Mouse (Mus musculus) embryo, embryonic 9.5 days (tissue): ENCODE results near the gene Actl6b.
"Not testable (repeated sequence)": the region's sequence is repeated elsewhere in the genome, so short reads cannot be mapped to it uniquely, and the experiment has no call there.

Experiments used
- DNase-seq: peaks from one replicate; pipeline ENCODE4 v3.0.0-alpha.2; 2017; ENCODE audit errors: extremely low spot score

The Actl6b gene

DNA sequence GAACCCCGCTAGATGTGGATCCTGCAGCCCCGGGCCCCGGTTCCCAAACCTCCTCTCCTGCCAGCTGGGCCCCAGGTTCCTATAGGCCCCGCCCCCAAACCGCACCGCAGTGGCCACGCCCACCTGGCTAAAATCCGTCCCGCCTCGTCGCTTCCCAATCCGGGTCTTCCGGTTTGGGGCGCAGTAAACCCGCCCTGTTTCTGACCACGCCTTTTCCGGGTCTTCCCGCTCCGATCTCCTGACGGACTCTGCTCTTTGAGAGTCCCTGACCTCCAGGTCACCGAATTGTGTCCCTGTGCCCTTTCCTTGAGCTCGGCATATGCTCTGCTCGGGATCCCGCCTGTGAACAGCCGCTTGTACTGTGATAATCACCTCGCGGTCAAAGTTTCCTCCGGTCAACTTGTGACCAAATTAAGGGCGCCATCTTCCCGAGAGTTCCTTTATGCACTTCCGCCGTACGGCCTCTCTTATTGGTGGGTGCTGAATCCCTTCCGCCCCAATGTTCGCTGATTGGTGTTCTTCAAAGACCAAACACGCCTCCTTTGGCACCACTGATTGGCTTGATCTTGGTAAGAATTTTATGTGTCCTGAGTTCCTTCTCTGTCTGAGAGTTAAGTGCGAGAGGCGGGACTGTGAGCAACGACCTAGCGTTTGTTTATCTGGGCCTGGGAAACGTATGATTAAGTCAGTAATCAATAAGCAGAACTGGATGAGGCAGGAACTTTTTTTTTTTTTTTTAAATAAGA lies 47.5 kb downstream of the Actl6b start, which contains the start of gene Mospd3:
Mospd3 (minus strand) TSS at position 440 of the 746 bp plus-strand sequence.
- DNase-seq, result peak; percentile 97

- DNase-seq, result no peak
Measured at GRCm38 (mm10) chr5:137601365-137601729, 48.0 kb downstream of the Actl6b start.

- DNase-seq, result no peak
Measured at GRCm38 (mm10) chr5:137607860-137608653, 54.7 kb downstream of the Actl6b start.

DNA sequence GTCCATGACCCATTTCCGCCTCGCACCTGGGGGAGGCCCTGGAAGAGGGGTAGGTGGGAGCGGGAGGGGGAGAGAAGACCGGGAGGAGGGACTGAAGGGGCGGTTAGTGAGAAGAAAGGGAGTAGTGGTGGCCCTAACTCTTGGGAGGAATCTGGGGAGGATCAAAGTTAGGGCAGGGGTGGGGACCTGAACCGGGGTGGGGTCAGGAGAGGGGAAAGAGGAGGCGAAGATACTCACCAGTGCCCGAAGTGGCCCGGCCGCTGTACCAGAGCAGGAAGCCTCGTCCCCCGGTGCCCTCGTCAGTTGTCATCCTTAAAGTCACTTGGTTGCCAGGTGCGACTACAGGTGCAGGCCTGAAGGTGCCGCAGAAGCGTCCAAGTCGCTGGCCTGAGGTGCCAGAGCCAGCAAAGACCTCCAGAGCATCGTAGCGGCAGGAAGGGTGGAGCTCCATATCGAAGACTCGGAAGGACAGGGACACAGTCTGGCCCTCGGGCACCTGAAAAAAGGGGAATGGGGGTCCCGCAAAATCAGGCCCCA lies 55.4 kb downstream of the Actl6b start:
- no peak for DNase-seq

DNA sequence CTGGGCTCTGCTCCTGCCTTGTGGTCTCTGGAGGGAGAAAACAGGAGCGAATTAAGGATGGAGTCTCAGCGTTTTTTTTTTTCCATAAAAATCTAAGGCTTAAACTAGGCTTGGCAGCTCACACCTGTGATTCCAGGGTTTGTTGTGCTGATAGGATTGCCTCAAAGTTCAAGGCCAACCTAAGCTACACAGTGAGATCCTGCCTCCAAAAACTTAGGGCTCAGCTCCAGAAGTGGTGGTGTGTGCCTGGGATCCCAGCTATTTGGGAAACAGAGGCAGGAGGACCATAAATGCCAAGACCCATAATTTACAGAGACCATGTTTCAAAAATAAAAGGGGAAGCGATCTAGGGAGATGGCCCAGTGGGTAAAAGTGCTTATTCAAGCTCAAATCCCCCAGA lies 56.0 kb downstream of the Actl6b start:
- DNase-seq, result no peak

DNA sequence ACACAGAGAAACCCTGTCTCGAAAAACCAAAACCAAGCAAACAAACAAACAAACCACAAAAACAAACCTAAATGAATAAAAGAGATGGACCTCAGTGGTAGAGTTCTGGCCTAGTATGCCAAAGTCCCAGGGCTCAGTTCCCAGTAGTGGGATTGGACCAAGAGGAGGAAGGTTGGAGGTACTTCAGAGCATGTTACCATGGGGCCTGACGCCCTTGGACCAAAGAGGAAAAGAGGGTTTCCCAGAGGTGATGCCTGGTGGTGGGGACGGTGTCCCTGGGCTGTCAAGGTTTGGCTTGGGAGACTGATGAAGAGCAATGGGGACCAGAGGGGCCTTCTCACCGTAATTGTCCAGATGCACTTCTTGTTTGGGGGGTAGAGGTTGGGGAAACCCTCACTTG lies 56.7 kb downstream of the Actl6b start:
- DNase-seq, result no peak

GRCm38 (mm10) chr5:137610548-137611244 lies 57.4 kb downstream of the Actl6b start:
- DNase-seq, result peak; percentile 87

DNA sequence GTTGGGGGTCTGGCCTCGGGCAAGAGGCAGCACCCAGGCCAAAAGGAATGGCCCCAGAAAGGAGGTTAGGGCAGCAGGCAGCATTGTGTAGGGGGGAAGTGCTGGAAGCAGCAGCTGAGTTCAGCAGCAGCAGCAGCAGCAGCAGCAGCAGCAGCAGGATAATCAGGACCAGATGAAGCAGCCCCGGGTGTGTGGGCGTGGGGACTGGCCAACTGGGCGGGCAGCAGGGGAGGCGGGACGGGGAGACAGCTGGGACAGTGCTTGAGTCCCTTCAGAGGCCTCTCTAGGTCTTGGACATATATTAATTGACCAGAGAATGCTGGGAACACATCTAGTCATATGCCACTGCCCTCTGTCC lies 57.9 kb downstream of the Actl6b start:
- DNase-seq, result peak; percentile 82

DNA sequence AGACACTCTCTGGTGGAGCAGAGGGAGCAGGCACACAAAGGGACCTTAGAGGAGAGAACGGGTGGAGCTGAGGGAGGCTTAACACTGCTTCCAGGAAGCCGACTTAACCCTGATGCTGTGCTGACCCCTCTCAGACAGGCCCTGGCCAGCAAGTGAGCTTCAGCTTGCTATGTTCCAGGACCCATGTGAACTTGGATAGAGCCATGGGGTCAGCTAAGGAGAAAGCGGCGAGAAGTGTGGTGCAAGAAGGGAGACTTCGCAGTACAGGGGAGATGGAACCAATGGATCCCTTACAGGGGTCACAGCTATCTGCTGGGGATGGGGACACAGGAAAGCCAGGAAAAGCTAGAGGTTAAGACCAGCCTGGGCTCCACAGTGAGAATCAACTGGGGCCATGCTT lies 59.8 kb downstream of the Actl6b start:
- DNase-seq, result no peak

- no peak for DNase-seq
Measured at GRCm38 (mm10) chr5:137613550-137613949, 60.2 kb downstream of the Actl6b start, which contains the start of gene Pcolce. TSS of gene Pcolce (minus strand) at chr5:137613784.

DNA sequence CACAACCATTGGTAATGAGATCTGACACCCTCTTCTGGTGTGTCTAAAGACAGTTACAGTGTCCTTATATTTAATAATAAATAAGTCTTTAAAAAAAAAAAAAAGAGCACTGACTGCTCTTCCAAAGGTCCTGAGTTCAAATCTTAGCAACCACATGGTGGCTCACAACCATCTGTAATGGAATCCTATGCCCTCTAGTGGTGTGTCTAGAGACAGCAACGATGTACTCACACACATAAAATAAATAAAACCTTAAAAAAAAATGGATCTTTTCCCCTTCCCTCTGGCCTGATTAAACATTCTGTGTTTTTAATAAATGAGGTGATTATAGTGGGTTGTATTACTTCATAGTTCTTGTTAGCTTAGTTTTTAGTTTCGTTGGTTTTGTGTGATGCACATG lies 61.6 kb downstream of the Actl6b start:
- not testable (repeated sequence) for DNase-seq

DNA sequence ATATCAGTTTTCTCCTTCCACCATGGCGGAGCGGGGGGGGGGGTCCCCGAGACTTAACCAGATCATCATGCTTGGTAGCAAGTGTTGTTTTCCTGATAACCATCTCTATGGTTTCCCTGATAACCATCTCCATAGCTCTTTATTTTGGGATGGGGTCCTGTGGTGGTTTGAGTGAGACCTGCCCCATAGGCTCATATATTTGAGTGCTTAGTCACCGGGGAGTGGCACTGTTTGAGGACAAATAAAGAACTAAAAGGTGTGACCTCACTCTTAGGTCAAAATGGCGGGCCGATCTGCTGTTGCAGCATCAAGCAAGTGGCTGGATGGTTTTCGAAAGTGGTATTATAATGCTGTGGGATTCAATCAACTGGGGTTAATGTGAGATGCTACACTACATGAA lies 62.0 kb downstream of the Actl6b start:
- no peak for DNase-seq
